Mouse (Mus musculus): ENCODE measurements around the gene Fbxo11.

DNA sequence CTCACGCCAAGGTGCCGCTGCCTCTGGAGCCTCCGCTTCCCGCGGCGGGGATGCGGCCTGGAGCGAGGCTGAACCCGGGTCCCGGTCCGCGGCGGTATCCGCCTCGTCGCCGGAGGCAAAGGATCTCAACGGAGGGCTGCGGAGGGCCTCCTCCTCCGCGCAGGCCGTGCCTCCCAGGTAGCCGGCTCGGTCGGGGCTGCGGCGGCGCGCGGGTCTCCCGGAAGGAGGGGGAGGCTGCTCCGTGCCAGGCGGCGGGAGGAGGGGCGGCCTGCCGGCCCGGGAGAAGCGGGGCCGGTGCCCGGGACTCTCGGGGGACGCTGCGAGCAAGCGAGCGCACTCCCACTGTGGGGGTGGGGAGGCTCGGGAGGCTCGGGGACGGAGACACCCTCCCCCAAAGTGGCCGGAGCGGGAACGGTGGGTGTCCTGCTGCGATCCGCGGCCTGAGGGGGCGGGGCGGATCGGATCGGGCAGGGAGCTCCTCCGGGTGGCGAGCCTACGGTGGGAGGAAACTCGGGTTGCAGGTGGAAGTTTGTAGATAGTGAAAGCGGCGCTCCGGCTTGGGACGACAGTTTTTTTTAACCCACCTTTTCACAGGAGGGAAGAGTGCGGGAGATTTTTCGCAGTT lies 89.8 kb downstream of the Fbxo11 start:
- TF ChIP-seq CTCF (IDR thresholded peaks at IDR 0.05; ENCODE audit: low read depth) = no peak
- TF ChIP-seq EP300 (IDR thresholded peaks at IDR 0.05; ENCODE audit: low read depth) = no peak
